Mouse (Mus musculus) C2C12 (cell line): Measurements from ENCODE around the gene Rdh9.
"Not testable (repeated sequence)": the region's sequence is repeated elsewhere in the genome, so short reads cannot be mapped to it uniquely, and the experiment has no call there.

Experiments used
- CTCF ChIP-seq: IDR thresholded peaks from one replicate; pipeline ENCODE4 v1.5.1; 2011; ENCODE audit not compliant: control insufficient read depth, insufficient read depth, insufficient read length
- MYOD1 ChIP-seq: IDR thresholded peaks from one replicate; pipeline ENCODE4 v1.6.1; 2011; ENCODE audit warnings: low read depth; ENCODE audit not compliant: control insufficient read depth, insufficient read length

- TF ChIP-seq MYOD1, CTCF: not testable (repeated sequence)
These were observed 61.6 kb downstream of the Rdh9 start for GRCm38 (mm10) chr10:127837793-127838192.
